Mouse (Mus musculus): Measurements from ENCODE around the gene Sstr1. TPM values are rescaled to one million over a fixed set of nuclear protein-coding genes. Genes with fewer than 3 reads are reported as not detected.
A peak's percentile ranks its signal among the peaks of the same experiment; 100 is the strongest.

The Sstr1 gene
- 10 to 100 TPM; 17.6 to 24.4 TPM for total RNA-seq (2021)
- long read RNA-seq, experiment 1, partial matches to known transcripts, result 0 of 1 reads
- long read RNA-seq, experiment 1, other reads (novel, unspliced or antisense), result 1 of 1 reads
- long read RNA-seq, experiment 2, partial matches to known transcripts, result 0 of 1 reads
- long read RNA-seq, experiment 2, other reads (novel, unspliced or antisense), result 1 of 1 reads

GRCm38 (mm10) chr12:58211163-58212071 lies at the start of gene Sstr1:
Sstr1 (plus strand) TSS chr12:58211772.
- DNase-seq (ENCODE audit: low spot score in 2 of 2), result no peak
- peak within 1 kb of the TSS; percentile 92 for H3K27ac ChIP-seq
- no peak for TF ChIP-seq CTCF (conservative IDR thresholded peaks at IDR 0.05)
- peak within 1 kb of the TSS; percentile 74 for H3K4me3 ChIP-seq

GRCm38 (mm10) chr12:58198810-58199209 lies 12.8 kb upstream of the Sstr1 start:
- H3K4me3 ChIP-seq, result no peak overlapping the region
- TF ChIP-seq CTCF (conservative IDR thresholded peaks at IDR 0.05), result no peak
- no peak for DNase-seq (ENCODE audit: low spot score in 2 of 2)
- no peak overlapping the region for H3K27ac ChIP-seq

GRCm38 (mm10) chr12:58201190-58201589 lies 10.4 kb upstream of the Sstr1 start:
- peak; percentile 83 for TF ChIP-seq CTCF (conservative IDR thresholded peaks at IDR 0.05)
- H3K4me3 ChIP-seq, result no peak overlapping the region
- no peak overlapping the region for H3K27ac ChIP-seq
- no peak for DNase-seq (ENCODE audit: low spot score in 2 of 2)

GRCm38 (mm10) chr12:58207956-58208355 lies 3.6 kb upstream of the Sstr1 start:
- Histone ChIP-seq H3K4me3 (no peak overlapping the region), H3K27ac (no peak overlapping the region)
- TF ChIP-seq CTCF (conservative IDR thresholded peaks at IDR 0.05), result no peak
- DNase-seq (ENCODE audit: low spot score in 2 of 2), result peak in 1 of 2 experiments; percentile 11

GRCm38 (mm10) chr12:58212261-58212923 lies 820 bp downstream of the Sstr1 start:
- TF ChIP-seq CTCF (conservative IDR thresholded peaks at IDR 0.05), result peak; percentile 52

GRCm38 (mm10) chr12:58212924-58213450 lies 1.4 kb downstream of the Sstr1 start:
- DNase-seq (ENCODE audit: low spot score in 2 of 2), result peak; percentile 20 to 25
- Histone ChIP-seq H3K4me3 (peak overlapping the region; percentile 74), H3K27ac (peak overlapping the region; percentile 92)
- TF ChIP-seq CTCF (conservative IDR thresholded peaks at IDR 0.05), result no peak

More at GRCm38 (mm10) chr12:58212261-58212923, 820 bp downstream of the Sstr1 start:
- Histone ChIP-seq H3K4me3 (peak overlapping the region; percentile 74), H3K27ac (peak overlapping the region; percentile 92)
- peak in 1 of 2 experiments; percentile 37 for DNase-seq (ENCODE audit: low spot score in 2 of 2)

GRCm38 (mm10) chr12:58213451-58214288 lies 2.1 kb downstream of the Sstr1 start:
- H3K4me3 ChIP-seq, result peak overlapping the region; percentile 74
- TF ChIP-seq CTCF (conservative IDR thresholded peaks at IDR 0.05), result no peak
- DNase-seq (ENCODE audit: low spot score in 2 of 2), result peak in 1 of 2 experiments; percentile 11
- H3K27ac ChIP-seq, result peak overlapping the region; percentile 92

GRCm38 (mm10) chr12:58214289-58215136 lies 2.9 kb downstream of the Sstr1 start:
- TF ChIP-seq CTCF (conservative IDR thresholded peaks at IDR 0.05), result no peak
- Histone ChIP-seq H3K4me3 (peak overlapping the region; percentile 74), H3K27ac (peak overlapping the region; percentile 14; the same call in 1 of the 2 replicates)
- no peak for DNase-seq (ENCODE audit: low spot score in 2 of 2)

GRCm38 (mm10) chr12:58216218-58216617 lies 4.6 kb downstream of the Sstr1 start:
- Histone ChIP-seq H3K27ac (no peak overlapping the region), H3K4me3 (no peak overlapping the region)
- no peak for TF ChIP-seq CTCF (conservative IDR thresholded peaks at IDR 0.05)
- DNase-seq (ENCODE audit: low spot score in 2 of 2), result no peak

GRCm38 (mm10) chr12:58219078-58219477 lies 7.5 kb downstream of the Sstr1 start:
- H3K27ac ChIP-seq, result no peak overlapping the region
- H3K4me3 ChIP-seq, result no peak overlapping the region
- no peak for DNase-seq (ENCODE audit: low spot score in 2 of 2)
- TF ChIP-seq CTCF (conservative IDR thresholded peaks at IDR 0.05), result no peak

GRCm38 (mm10) chr12:58225644-58226043 lies 14.1 kb downstream of the Sstr1 start:
- no peak for DNase-seq (ENCODE audit: low spot score in 2 of 2)
- no peak overlapping the region for H3K27ac ChIP-seq
- H3K4me3 ChIP-seq, result no peak overlapping the region
- no peak for TF ChIP-seq CTCF (conservative IDR thresholded peaks at IDR 0.05)

All from layer of hippocampus, adult 2 months (tissue).